Mouse (Mus musculus): ENCODE measurements around the gene Cds2.
"Not testable (repeated sequence)": the region's sequence is repeated elsewhere in the genome, so short reads cannot be mapped to it uniquely, and the experiment has no call there.

Cds2 gene

DNA sequence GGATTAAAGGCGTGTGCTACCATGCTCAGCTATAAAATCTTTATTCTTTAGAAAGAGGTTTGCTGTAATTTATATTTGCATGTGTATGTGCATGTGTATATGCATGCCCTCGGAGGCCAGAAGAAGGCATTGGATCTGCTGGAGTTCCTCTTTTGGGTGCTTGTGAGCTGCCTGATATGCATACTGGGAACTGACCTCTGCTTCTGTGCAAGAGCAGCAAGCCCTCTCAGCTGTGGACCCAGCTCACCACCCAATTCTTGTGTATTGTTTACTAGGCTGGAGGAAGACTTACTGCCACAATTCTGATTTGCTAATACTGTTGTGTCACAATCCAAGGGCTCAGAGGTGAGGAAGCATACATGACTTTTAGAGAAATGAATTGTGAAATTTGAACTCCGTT is 3.1 kb downstream of the Cds2 start:
- DNase-seq = peak; percentile 61

DNA sequence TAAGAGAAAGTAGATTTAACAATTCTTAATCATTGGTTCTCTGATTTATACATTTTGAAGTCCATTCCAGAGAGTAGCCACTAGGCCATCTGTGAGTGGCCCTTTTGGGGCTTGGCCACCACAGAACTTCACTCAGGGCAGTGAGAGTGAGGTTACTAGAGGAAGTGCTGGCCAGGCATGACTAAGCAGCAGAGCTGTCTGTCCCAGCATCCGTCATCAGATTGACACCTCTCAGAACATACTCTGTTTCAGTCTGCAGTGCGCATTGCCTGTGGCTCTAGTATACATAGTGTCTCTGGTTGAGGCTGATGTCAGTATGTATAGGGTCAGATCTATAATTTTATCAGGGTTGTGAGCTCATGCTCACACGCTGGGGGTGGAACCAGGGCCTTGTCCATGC is 6.3 kb downstream of the Cds2 start:
- DNase-seq = peak; percentile 54

DNA sequence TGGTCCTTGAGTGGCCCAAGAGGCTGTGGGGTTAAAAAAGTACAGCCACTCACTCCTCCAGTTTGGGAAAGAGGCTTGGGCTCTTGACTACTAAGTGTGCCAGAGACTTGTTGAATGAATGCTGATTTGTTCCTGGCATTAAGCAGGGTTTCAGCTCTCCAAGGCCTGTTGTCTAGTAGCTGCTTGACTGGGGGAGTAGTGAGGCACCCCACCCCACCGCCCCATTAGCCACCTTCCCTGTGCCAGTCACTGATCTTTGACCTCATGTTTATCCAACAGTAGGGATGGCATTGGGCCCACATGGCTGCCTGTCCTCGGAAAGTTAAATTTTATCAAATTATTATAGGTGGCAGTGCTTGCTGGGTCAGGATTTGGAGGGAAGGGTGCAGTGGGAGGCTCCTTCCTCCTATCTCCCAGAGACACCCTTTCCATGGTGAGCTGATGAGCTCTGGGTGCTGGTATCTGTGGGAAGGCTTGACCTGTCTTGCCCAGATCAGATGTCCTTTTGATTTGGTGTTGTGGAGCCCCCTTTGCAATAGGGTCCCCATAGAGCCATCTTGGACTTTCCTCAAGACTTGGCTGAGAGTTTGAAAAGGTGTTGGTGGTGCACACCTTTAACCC is 7.5 kb downstream of the Cds2 start:
- DNase-seq = peak; percentile 56

DNA sequence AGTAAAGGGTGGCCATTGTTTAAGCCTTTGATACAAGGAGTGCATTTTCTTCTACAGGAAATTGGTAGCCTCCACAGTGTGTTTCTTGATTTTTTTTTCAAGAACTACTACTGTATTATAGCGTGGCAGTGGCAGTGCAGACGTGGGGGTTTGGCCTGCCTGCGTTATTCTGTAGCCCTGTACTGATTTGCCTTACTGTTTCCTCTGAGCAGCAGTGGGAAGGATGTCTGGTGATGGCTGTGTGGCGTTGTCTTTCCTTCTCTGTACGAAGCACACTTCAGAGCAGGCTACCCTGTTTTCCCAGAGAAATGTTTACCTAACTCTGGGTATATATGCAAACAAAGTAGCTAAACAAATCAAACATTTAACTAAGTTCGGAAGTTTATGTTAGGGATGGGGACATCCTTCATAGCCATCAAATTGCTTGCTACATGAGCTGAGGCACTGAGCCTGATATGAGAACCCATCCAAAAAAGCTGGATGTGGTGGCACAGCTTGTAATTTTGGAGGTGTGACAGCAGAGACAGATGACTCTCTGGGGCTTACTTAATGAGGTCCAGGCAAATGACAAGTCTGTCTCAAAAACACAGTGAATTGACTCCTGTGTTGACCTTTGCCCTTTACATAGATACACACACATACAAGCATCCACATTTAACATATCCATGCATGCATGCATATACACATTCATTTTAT is 9.9 kb downstream of the Cds2 start:
- DNase-seq = no peak

DNA sequence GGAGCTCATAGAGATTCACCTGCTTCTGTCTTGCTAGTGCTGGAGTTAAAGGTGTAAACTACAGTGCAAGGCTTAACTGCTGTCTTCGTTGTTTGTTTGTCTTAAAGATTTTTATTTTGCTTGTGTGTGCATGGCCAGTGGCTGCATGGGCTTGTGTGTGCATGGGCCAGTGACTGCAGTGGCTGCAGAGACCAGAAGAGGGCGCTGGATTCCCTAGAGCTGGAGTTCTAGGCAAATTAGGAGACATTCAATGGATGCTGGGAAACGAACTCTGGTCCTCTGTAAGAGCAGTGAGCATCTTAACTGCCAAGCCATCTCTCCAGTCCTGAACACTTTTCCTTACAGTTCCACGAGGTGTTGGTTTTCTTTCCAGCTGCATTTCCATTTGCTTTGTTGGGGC is 12.6 kb downstream of the Cds2 start:
- no peak for DNase-seq

- DNase-seq = no peak
These were observed 13.3 kb downstream of the Cds2 start for GRCm38 (mm10) chr2:132276249-132276648.

DNA sequence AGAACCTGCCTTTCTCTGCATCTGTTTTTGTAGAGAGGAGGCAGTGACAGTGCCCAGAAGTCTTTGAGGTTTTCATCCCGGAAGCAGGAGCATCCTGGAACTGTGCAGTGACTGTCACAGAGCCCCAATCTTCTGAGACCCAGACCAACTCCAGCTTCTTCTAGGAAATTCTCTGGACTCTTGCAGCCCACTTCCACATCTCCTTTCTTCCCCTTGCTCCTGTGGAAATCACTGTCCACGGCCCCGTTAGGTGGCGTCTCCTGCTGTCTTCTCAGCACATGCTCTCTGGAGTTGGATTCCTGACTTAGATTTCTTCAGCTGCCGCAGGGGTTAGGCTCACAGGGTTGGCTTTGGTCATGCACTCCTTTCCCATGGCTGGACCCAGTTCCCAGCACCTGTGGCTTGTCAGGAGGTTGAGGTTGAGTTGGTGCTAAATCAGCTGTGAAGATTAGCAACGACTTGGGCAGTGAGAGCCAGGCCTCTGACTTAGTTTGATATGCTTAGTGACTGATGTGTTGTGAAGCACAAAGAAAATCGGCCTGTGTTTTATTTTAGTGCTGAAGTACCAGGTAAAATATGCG is 15.4 kb downstream of the Cds2 start:
- no peak for DNase-seq

DNA sequence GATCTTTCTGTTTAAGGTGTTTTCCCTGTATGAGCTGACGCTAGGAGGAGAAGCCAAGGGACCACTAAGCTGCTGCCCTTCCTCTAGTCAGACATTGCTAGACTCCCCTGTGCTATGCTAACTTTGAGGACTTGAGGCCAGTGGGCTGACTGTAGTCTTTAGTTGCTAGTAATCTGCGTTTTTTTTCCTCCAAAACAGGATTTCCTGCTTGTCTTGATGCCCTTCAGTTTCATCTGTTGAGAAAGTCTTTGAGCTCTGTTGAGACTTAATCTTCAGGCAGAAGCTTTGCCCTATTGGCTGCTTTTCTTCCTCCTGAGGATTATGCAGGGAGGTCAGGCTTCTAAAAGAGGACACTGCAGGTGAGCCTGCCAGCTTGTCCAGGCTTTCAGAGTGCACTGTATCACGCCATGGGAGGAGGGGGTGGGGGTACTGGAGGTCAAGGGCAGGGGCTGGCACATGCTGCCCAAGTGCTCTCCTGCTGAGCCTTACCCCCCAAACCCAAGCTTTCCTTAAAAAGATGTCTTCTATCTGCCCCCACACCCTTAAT is 16.5 kb downstream of the Cds2 start:
- no peak for DNase-seq

- DNase-seq = no peak
These were observed 17.0 kb downstream of the Cds2 start for GRCm38 (mm10) chr2:132279978-132280377.

- DNase-seq = no peak
These were observed 17.7 kb downstream of the Cds2 start for GRCm38 (mm10) chr2:132280518-132281120.

- DNase-seq = peak; percentile 57
These were observed 18.9 kb downstream of the Cds2 start for GRCm38 (mm10) chr2:132281560-132282452.

DNA sequence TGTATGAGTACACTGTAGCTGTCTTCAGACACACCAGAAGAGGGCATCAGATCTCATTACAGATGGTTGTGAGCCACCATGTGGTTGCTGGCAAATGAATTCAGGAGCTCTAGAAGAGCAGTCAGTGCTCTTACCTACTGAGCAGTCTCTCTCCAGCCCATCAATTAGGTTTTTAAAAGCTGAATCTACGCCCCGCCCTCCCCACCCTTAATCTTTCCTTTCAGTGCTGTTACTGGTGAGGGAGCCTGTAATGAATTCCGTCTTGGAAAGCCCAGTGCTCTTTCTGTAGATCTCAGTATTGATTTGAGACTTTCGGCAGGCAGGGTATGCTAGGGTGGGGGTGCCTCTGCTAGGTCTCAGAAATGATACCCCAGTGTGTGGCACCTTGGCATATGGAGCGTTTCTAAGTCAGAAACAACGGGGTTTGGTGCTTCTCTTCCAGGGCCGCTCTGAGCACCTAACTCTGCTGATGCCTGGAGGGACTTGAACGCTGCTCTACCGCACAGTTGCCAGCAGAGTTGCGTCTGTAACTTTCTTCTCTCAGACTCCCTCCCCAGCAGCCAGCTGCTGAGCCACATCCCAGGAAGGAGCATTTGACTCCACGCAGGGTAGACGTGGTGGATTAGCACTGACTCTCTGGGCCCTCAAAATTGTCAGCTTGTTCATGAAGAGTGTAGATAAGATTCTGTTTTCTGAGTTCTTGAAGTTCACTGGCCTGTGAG is 19.7 kb downstream of the Cds2 start:
- DNase-seq = no peak

DNA sequence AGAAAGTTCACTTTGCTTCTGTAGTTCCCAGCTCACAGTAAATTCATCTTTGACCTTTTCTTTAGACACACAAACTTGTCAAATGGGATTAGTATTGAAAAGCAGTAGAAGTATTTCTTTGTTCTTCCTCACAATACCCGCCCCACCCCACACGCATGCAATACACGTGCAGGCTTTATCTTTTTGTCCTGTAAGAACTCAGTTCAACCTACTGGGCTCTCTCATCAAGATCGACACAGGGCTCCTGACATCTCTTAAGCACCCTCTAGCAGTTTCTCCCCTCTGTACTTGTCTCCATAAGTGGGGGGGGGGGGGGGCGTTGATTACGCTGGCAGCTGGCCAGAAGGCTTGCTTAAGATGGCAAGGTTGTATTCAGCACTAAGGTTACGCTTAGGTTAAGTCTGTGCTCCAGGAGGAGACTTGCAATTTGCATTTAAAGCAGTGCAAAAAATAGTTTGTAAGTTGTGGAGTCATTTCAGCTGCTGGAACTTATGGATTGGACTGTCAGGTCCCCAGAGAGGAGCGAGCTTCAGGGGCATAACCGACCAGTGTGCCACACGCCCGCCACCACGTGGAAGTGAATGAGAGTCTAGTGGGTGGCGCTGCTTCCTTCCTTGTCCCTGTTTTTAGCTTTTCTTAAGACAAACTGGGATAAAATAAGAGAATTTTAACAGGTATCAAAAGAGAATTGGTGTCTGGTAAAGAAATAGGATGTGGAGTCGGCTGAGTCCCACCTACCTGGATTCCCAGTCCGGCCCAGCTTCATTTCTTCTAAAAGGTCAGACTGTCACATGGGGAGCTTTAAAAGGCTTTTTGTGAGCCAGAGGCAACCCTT is 20.5 kb downstream of the Cds2 start:
- DNase-seq = no peak

GRCm38 (mm10) chr2:132284492-132285139 is 21.7 kb downstream of the Cds2 start:
- DNase-seq = peak; percentile 79

DNA sequence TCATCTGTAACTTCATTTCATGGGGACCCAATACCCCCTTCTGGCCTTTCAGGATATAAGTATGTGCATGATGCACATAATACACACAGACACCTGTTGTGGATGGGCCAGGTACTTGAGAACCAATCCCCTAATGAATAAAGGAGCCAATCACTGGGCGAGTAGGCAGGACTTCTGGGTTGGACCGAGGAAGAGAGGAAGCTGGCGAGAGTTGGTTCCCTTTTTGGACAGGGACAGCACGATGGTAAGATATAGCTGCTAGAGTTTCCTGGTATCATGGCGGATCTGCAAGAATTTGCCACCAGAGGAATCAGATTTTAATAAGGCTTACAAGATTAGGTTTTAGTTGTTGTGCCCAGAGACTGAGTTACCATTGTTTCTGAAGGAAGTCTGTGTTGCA is 22.8 kb downstream of the Cds2 start:
- DNase-seq = not testable (repeated sequence)

- no peak for DNase-seq
These were observed 23.6 kb downstream of the Cds2 start for GRCm38 (mm10) chr2:132286376-132287076.

DNA sequence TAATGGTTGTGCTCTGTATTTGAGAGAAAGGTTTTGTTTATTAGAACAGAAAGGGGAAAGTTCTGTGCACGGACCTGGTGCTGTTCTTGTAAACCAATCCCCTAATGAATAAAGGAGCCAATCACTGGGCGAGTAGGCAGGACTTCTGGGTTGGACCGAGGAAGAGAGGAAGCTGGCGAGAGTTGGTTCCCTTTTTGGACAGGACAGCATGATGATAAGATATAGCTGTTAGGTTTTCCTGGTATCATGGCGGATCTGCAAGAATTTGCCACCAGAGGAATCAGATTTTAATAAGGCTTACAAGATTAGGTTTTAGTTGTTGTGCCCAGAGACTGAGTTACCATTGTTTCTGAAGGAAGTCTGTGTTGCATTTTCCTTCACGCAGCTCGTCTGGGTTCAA is 26.3 kb downstream of the Cds2 start:
- not testable (repeated sequence) for DNase-seq

GRCm38 (mm10) chr2:132290808-132291207 is 27.9 kb downstream of the Cds2 start:
- DNase-seq = no peak

- peak; percentile 73 for DNase-seq
These were observed 28.3 kb downstream of the Cds2 start for GRCm38 (mm10) chr2:132291265-132291664.

DNA sequence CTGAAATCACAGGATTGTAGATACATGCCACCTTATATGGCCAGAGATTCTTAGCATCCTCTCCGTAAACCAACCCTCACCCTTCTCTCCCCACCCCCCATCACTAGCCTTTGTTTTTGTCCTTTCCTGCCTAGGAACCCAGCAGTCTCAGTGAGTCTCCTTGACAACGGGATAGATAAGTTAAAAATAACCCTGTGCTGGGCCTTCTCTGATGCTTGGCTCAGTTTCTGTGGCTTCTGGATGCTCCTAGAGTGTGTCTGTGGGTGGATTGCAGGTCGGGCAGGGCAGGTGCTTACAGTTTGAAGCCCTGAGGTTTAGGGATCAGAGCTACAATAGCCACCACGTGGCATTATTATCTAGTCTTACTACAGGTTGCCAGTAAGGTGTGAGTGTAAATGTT is 29.1 kb downstream of the Cds2 start:
- no peak for DNase-seq

All from lung, postnatal 36 days (tissue).